Mouse (Mus musculus): Measurements from ENCODE around the gene Prkce. TPM values are rescaled to one million over a fixed set of nuclear protein-coding genes. Genes with fewer than 3 reads are reported as not detected.

Gene Prkce
- polyA plus RNA-seq, 1 experiment from 2014 or later: 5.2 TPM

GRCm38 (mm10) chr17:86355318-86355717 lies 187.7 kb downstream of the Prkce start:
- Histone ChIP-seq H3K4me1 (replicated peaks; ENCODE audit: control insufficient read depth, insufficient read depth, low read length) (peaks cover 4% of the 10 kb centered on the region; the same call in 1 of the 2 replicates), H3K4me3 (ENCODE audit: low read depth, low read length) (no peak overlapping the region), H3K36me3 (ENCODE audit: control insufficient read depth, insufficient read depth) (no peaks in the 10 kb centered on the region), H3K9me3 (ENCODE audit: control insufficient read depth) (no peaks in the 10 kb centered on the region), H3K4me2 (replicated peaks; ENCODE audit: low read depth) (no peak overlapping the region), H3K9ac (ENCODE audit: low read depth, low read length) (no peak overlapping the region), H3K27me3 (replicated peaks; ENCODE audit: control insufficient read depth, insufficient read depth, low read length) (no peaks in the 10 kb centered on the region), H3K27ac (ENCODE audit: low read depth, low read length) (no peak overlapping the region)
- TF ChIP-seq CTCF (IDR thresholded peaks at IDR 0.05; ENCODE audit: low read depth): no peak
- WGBS: 69% methylated on average over 2 of the region's 2 CpGs
- no peak for ATAC-seq

DNA sequence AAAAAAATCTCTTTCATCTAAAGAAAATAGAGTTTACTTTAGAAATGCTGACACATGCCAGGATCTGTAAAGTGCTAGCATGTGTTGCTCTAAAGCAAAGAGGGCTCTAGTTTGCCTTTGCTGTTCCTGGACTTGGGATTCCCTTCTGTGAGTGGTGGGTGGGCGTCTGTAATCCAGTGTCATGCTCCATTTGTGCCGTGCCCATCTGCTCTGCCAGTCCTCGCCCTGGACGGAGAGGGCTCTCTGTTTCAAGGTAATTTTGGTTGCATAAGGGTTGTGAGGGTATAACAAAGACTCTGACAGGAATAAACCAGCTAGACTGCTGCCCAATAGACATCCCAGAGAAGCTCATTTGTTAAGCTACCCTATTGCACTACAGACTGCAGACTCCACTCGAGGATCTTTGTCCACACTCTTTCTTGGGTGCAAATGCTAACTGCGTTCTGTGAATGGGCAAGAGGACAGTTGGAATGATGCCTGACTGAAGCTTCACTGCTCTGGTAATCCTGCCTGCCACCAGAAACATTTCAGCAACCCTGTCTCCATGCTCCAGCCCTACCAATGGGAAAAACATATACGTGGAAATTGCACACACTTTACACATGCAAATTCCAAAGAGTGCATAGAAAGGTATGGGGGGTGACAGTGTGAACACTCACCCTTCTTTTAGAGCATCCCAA lies 188.3 kb downstream of the Prkce start:
- no peak for ATAC-seq
- Histone ChIP-seq H3K4me2 (replicated peaks; ENCODE audit: low read depth) (no peak overlapping the region), H3K9ac (ENCODE audit: low read depth, low read length) (no peak overlapping the region), H3K27me3 (replicated peaks; ENCODE audit: control insufficient read depth, insufficient read depth, low read length) (no peaks in the 10 kb centered on the region), H3K4me1 (replicated peaks; ENCODE audit: control insufficient read depth, insufficient read depth, low read length) (peaks cover 4% of the 10 kb centered on the region; the same call in 1 of the 2 replicates), H3K9me3 (ENCODE audit: control insufficient read depth) (no peaks in the 10 kb centered on the region), H3K27ac (ENCODE audit: low read depth, low read length) (no peak overlapping the region), H3K36me3 (ENCODE audit: control insufficient read depth, insufficient read depth) (no peaks in the 10 kb centered on the region), H3K4me3 (ENCODE audit: low read depth, low read length) (no peak overlapping the region)
- no peak for TF ChIP-seq CTCF (IDR thresholded peaks at IDR 0.05; ENCODE audit: low read depth)
- WGBS: 73% methylated on average over 7 of the region's 7 CpGs

GRCm38 (mm10) chr17:86358388-86358787 lies 190.8 kb downstream of the Prkce start:
- no peak for TF ChIP-seq CTCF (IDR thresholded peaks at IDR 0.05; ENCODE audit: low read depth)
- Histone ChIP-seq H3K4me3 (ENCODE audit: low read depth, low read length) (no peak overlapping the region), H3K36me3 (ENCODE audit: control insufficient read depth, insufficient read depth) (no peaks in the 10 kb centered on the region), H3K4me1 (replicated peaks; ENCODE audit: control insufficient read depth, insufficient read depth, low read length) (peaks cover 4% of the 10 kb centered on the region; the same call in 1 of the 2 replicates), H3K9ac (ENCODE audit: low read depth, low read length) (no peak overlapping the region), H3K27me3 (replicated peaks; ENCODE audit: control insufficient read depth, insufficient read depth, low read length) (no peaks in the 10 kb centered on the region), H3K4me2 (replicated peaks; ENCODE audit: low read depth) (no peak overlapping the region), H3K9me3 (ENCODE audit: control insufficient read depth) (no peaks in the 10 kb centered on the region), H3K27ac (ENCODE audit: low read depth, low read length) (no peak overlapping the region)
- WGBS: 65% methylated on average over 5 of the region's 5 CpGs
- no peak for ATAC-seq

DNA sequence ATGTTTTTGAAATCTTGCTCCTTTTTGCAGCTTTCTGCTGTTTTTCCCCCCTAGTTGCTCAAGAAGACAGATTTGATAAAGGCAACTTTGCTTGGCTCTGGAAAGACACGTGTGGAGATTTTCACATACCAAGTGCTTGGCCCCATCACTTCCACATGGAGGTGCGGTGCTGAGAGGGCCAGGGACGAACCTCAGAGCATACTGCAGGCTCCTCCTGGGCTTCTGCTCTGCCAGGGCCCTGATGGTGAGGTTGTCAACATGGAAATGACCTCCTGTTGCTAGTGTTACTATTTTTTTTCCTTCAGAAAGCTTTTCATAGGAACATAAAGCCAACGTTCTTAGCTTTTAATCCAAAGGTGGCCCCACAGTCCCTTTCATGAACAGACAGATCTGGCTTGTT lies 191.3 kb downstream of the Prkce start:
- Histone ChIP-seq H3K9ac (ENCODE audit: low read depth, low read length) (no peak overlapping the region), H3K4me3 (ENCODE audit: low read depth, low read length) (no peak overlapping the region), H3K4me1 (replicated peaks; ENCODE audit: control insufficient read depth, insufficient read depth, low read length) (peaks cover 4% of the 10 kb centered on the region; the same call in 1 of the 2 replicates), H3K4me2 (replicated peaks; ENCODE audit: low read depth) (no peak overlapping the region), H3K9me3 (ENCODE audit: control insufficient read depth) (no peaks in the 10 kb centered on the region), H3K27me3 (replicated peaks; ENCODE audit: control insufficient read depth, insufficient read depth, low read length) (no peaks in the 10 kb centered on the region), H3K36me3 (ENCODE audit: control insufficient read depth, insufficient read depth) (no peaks in the 10 kb centered on the region), H3K27ac (ENCODE audit: low read depth, low read length) (no peak overlapping the region)
- WGBS: 67% methylated on average over 4 of the region's 4 CpGs
- no peak for ATAC-seq
- TF ChIP-seq CTCF (IDR thresholded peaks at IDR 0.05; ENCODE audit: low read depth): no peak

GRCm38 (mm10) chr17:86360849-86361248 lies 193.3 kb downstream of the Prkce start:
- Histone ChIP-seq H3K4me1 (replicated peaks; ENCODE audit: control insufficient read depth, insufficient read depth, low read length) (peaks cover 4% of the 10 kb centered on the region), H3K27ac (ENCODE audit: low read depth, low read length) (no peak overlapping the region), H3K36me3 (ENCODE audit: control insufficient read depth, insufficient read depth) (no peaks in the 10 kb centered on the region), H3K4me2 (replicated peaks; ENCODE audit: low read depth) (no peak overlapping the region), H3K27me3 (replicated peaks; ENCODE audit: control insufficient read depth, insufficient read depth, low read length) (no peaks in the 10 kb centered on the region), H3K4me3 (ENCODE audit: low read depth, low read length) (no peak overlapping the region), H3K9me3 (ENCODE audit: control insufficient read depth) (no peaks in the 10 kb centered on the region), H3K9ac (ENCODE audit: low read depth, low read length) (no peak overlapping the region)
- 96% methylated on average over 3 of the region's 3 CpGs for WGBS
- TF ChIP-seq CTCF (IDR thresholded peaks at IDR 0.05; ENCODE audit: low read depth): no peak
- no peak for ATAC-seq

DNA sequence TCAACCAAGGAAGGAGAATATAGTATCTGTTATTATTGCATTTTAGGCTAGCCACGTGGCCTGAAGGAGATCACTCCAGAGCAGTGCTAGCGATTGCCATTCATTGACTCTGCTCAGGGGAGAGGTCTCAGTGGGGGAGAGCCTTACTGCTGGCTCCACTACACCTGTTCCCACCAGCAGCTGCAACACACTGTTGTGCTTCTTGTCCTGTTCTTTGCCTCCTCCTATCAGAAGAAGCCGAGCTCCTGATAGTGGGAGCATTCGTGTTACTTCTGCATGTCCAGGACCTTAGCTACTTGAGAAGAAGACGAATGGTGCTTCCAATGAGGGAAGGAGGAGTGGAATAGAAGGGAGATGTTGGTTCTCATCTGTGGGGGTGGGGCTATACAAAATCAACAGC lies 195.8 kb downstream of the Prkce start:
- 61% methylated on average over 5 of the region's 5 CpGs for WGBS
- Histone ChIP-seq H3K36me3 (ENCODE audit: control insufficient read depth, insufficient read depth) (no peaks in the 10 kb centered on the region), H3K4me2 (replicated peaks; ENCODE audit: low read depth) (no peak overlapping the region), H3K4me1 (replicated peaks; ENCODE audit: control insufficient read depth, insufficient read depth, low read length) (peaks cover 4% of the 10 kb centered on the region), H3K27me3 (replicated peaks; ENCODE audit: control insufficient read depth, insufficient read depth, low read length) (no peaks in the 10 kb centered on the region), H3K27ac (ENCODE audit: low read depth, low read length) (no peak overlapping the region), H3K9me3 (ENCODE audit: control insufficient read depth) (no peaks in the 10 kb centered on the region), H3K9ac (ENCODE audit: low read depth, low read length) (no peak overlapping the region), H3K4me3 (ENCODE audit: low read depth, low read length) (no peak overlapping the region)
- TF ChIP-seq CTCF (IDR thresholded peaks at IDR 0.05; ENCODE audit: low read depth): no peak
- no peak for ATAC-seq
